Mouse (Mus musculus) embryonic facial prominence, embryonic 10.5 days (tissue): ENCODE measurements at regions not wholly inside any gene's neighbourhood (a gene's known extent, or its start where the extent isn't known, plus 50 kb on each side); places are given as distances from the start of the nearest gene placed in this dataset.

Experiments used
- DNase-seq: peaks from one replicate; pipeline ENCODE4 v3.0.0-alpha.2; 2017; ENCODE audit warnings: low spot score
- H3K27ac ChIP-seq: fragments of 300-500 bp; sonication (generic); replicated peaks from 2 replicates; pipeline ENCODE4 v1.5.1; 2016; ENCODE audit warnings: mild to moderate bottlenecking
- H3K27me3 ChIP-seq: fragments of 300-500 bp; sonication (generic); replicated peaks from 2 replicates; pipeline ENCODE4 v1.6.1; 2016; ENCODE audit warnings: low read depth, mild to moderate bottlenecking; ENCODE audit not compliant: poor library complexity, severe bottlenecking
- H3K36me3 ChIP-seq: fragments of 300-500 bp; sonication (generic); replicated peaks from 2 replicates; pipeline ENCODE4 v1.6.1; 2016; ENCODE audit warnings: mild to moderate bottlenecking, moderate library complexity
- H3K4me1 ChIP-seq: fragments of 300-500 bp; sonication (generic); 2 replicates; pipeline ENCODE4 v1.6.1; 2016
- H3K4me3 ChIP-seq: fragments of 300-500 bp; sonication (generic); 2 replicates; pipeline ENCODE4 v1.5.1; 2016; ENCODE audit warnings: mild to moderate bottlenecking, moderate library complexity
- H3K9me3 ChIP-seq: fragments of 300-500 bp; sonication (generic); 2 replicates; pipeline ENCODE4 v1.6.1; 2016; ENCODE audit warnings: mild to moderate bottlenecking
- whole genome bisulfite sequencing: fragments of 180-500 bp; shearing (Covaris S2); methylation state at CpG from one replicate; pipeline ENCODE4 v1.1.7; 2016; 5-methylcytosine and 5-hydroxymethylcytosine counted together

GRCm38 (mm10) chr9:83300500-83300899, 140.4 kb downstream of the Lca5 start:
- no peaks in the 10 kb centered on the region for H3K27me3 ChIP-seq
- H3K4me1 ChIP-seq: peaks cover 22% of the 10 kb centered on the region
- no peaks in the 10 kb centered on the region for H3K9me3 ChIP-seq
- DNase-seq: no peak
- H3K36me3 ChIP-seq: no peaks in the 10 kb centered on the region
- no peak overlapping the region for H3K4me3 ChIP-seq
- H3K27ac ChIP-seq: no peak overlapping the region
- 85% methylated on average over 4 of the region's 4 CpGs for WGBS

GRCm38 (mm10) chr9:83300044-83300443, 140.9 kb downstream of the Lca5 start:
- no peak overlapping the region for H3K4me3 ChIP-seq
- peaks cover 17% of the 10 kb centered on the region for H3K4me1 ChIP-seq
- WGBS: 72% methylated on average over 2 of the region's 2 CpGs
- no peak for DNase-seq
- H3K27ac ChIP-seq: no peak overlapping the region
- no peaks in the 10 kb centered on the region for H3K36me3 ChIP-seq
- no peaks in the 10 kb centered on the region for H3K9me3 ChIP-seq
- no peaks in the 10 kb centered on the region for H3K27me3 ChIP-seq

GRCm38 (mm10) chr9:83299623-83300022, 141.3 kb downstream of the Lca5 start:
- Histone ChIP-seq H3K27ac (no peak overlapping the region), H3K4me1 (peaks cover 13% of the 10 kb centered on the region), H3K27me3 (no peaks in the 10 kb centered on the region), H3K36me3 (no peaks in the 10 kb centered on the region), H3K9me3 (no peaks in the 10 kb centered on the region), H3K4me3 (no peak overlapping the region)
- 67% methylated on average over 2 of the region's 2 CpGs for WGBS
- no peak for DNase-seq

GRCm38 (mm10) chr9:83295453-83295852, 145.5 kb downstream of the Lca5 start:
- H3K4me1 ChIP-seq: no peaks in the 10 kb centered on the region
- H3K4me3 ChIP-seq: no peak overlapping the region
- no peaks in the 10 kb centered on the region for H3K9me3 ChIP-seq
- H3K27me3 ChIP-seq: no peaks in the 10 kb centered on the region
- no peak for DNase-seq
- H3K27ac ChIP-seq: no peak overlapping the region
- no peaks in the 10 kb centered on the region for H3K36me3 ChIP-seq
- WGBS: 87% methylated on average over 9 of the region's 9 CpGs

GRCm38 (mm10) chr9:83294441-83294840, 146.5 kb downstream of the Lca5 start:
- H3K27me3 ChIP-seq: no peaks in the 10 kb centered on the region
- H3K36me3 ChIP-seq: no peaks in the 10 kb centered on the region
- no peaks in the 10 kb centered on the region for H3K9me3 ChIP-seq
- H3K27ac ChIP-seq: no peak overlapping the region
- H3K4me3 ChIP-seq: no peak overlapping the region
- no peaks in the 10 kb centered on the region for H3K4me1 ChIP-seq
- DNase-seq: no peak
- 86% methylated on average over 13 of the region's 13 CpGs for WGBS

- DNase-seq: no peak
- whole genome bisulfite sequencing: 61% methylated on average over 1 of the region's 1 CpGs
- Histone ChIP-seq H3K27ac (no peak overlapping the region), H3K4me1 (no peaks in the 10 kb centered on the region), H3K4me3 (no peak overlapping the region), H3K27me3 (no peaks in the 10 kb centered on the region), H3K36me3 (no peaks in the 10 kb centered on the region), H3K9me3 (no peaks in the 10 kb centered on the region)
Observed at GRCm38 (mm10) chr9:83284097-83284496, 137.6 kb upstream of the Hmgn3 start.

- Histone ChIP-seq H3K27ac (no peak overlapping the region), H3K9me3 (no peaks in the 10 kb centered on the region), H3K36me3 (no peaks in the 10 kb centered on the region), H3K4me1 (no peaks in the 10 kb centered on the region), H3K4me3 (no peak overlapping the region), H3K27me3 (no peaks in the 10 kb centered on the region)
- DNase-seq: no peak
- 69% methylated on average over 4 of the region's 4 CpGs for WGBS
Observed at GRCm38 (mm10) chr9:83283662-83284061, 137.2 kb upstream of the Hmgn3 start.

GRCm38 (mm10) chr9:83283249-83283648, 136.8 kb upstream of the Hmgn3 start:
- WGBS: 87% methylated on average over 8 of the region's 8 CpGs
- Histone ChIP-seq H3K27ac (no peak overlapping the region), H3K4me1 (peaks cover under 1% of the 10 kb centered on the region; the same call in 1 of the 2 replicates), H3K9me3 (no peaks in the 10 kb centered on the region), H3K36me3 (no peaks in the 10 kb centered on the region), H3K4me3 (no peak overlapping the region), H3K27me3 (no peaks in the 10 kb centered on the region)
- no peak for DNase-seq

- Histone ChIP-seq H3K9me3 (no peaks in the 10 kb centered on the region), H3K36me3 (no peaks in the 10 kb centered on the region), H3K27me3 (no peaks in the 10 kb centered on the region), H3K27ac (no peak overlapping the region), H3K4me3 (no peak overlapping the region), H3K4me1 (peaks cover 6% of the 10 kb centered on the region; the same call in 1 of the 2 replicates)
- WGBS: 70% methylated on average over 5 of the region's 5 CpGs
- no peak for DNase-seq
Observed at GRCm38 (mm10) chr9:83277791-83278190, 131.3 kb upstream of the Hmgn3 start.

GRCm38 (mm10) chr9:83277356-83277755, 130.9 kb upstream of the Hmgn3 start:
- Histone ChIP-seq H3K9me3 (no peaks in the 10 kb centered on the region), H3K4me3 (no peak overlapping the region), H3K27ac (no peak overlapping the region), H3K4me1 (peaks cover 6% of the 10 kb centered on the region; the same call in 1 of the 2 replicates), H3K27me3 (no peaks in the 10 kb centered on the region), H3K36me3 (no peaks in the 10 kb centered on the region)
- no peak for DNase-seq
- WGBS: 90% methylated on average over 5 of the region's 5 CpGs

- no peak for DNase-seq
- WGBS: 89% methylated on average over 5 of the region's 5 CpGs
- Histone ChIP-seq H3K4me3 (no peak overlapping the region), H3K36me3 (no peaks in the 10 kb centered on the region), H3K4me1 (peaks cover 6% of the 10 kb centered on the region; the same call in 1 of the 2 replicates), H3K27ac (no peak overlapping the region), H3K9me3 (no peaks in the 10 kb centered on the region), H3K27me3 (no peaks in the 10 kb centered on the region)
Observed at GRCm38 (mm10) chr9:83276291-83276690, 129.8 kb upstream of the Hmgn3 start.

GRCm38 (mm10) chr9:83273361-83273975, 127.0 kb upstream of the Hmgn3 start:
- Histone ChIP-seq H3K9me3 (no peaks in the 10 kb centered on the region), H3K4me1 (peaks cover 6% of the 10 kb centered on the region; the same call in 1 of the 2 replicates), H3K27me3 (no peaks in the 10 kb centered on the region), H3K27ac (no peak overlapping the region), H3K36me3 (no peaks in the 10 kb centered on the region), H3K4me3 (no peak overlapping the region)
- no peak for DNase-seq
- 86% methylated on average over 9 of the region's 9 CpGs for WGBS

- 78% methylated on average over 6 of the region's 6 CpGs for WGBS
- H3K4me1 ChIP-seq: no peaks in the 10 kb centered on the region
- H3K4me3 ChIP-seq: no peak overlapping the region
- no peaks in the 10 kb centered on the region for H3K36me3 ChIP-seq
- no peaks in the 10 kb centered on the region for H3K27me3 ChIP-seq
- DNase-seq: no peak
- H3K27ac ChIP-seq: no peak overlapping the region
- no peaks in the 10 kb centered on the region for H3K9me3 ChIP-seq
Observed at GRCm38 (mm10) chr9:83265736-83266135, 119.3 kb upstream of the Hmgn3 start.
